Mouse (Mus musculus) urinary bladder, postnatal 36 days (tissue): ENCODE measurements around the gene Trim44.

Experiments used
- DNase-seq, 2 experiments: peaks; one replicate each; pipeline ENCODE4 v3.0.0; 2022; ENCODE audit warnings: low spot score in 2 of 2, mixed read lengths in 1 of 2

Trim44 gene

DNA sequence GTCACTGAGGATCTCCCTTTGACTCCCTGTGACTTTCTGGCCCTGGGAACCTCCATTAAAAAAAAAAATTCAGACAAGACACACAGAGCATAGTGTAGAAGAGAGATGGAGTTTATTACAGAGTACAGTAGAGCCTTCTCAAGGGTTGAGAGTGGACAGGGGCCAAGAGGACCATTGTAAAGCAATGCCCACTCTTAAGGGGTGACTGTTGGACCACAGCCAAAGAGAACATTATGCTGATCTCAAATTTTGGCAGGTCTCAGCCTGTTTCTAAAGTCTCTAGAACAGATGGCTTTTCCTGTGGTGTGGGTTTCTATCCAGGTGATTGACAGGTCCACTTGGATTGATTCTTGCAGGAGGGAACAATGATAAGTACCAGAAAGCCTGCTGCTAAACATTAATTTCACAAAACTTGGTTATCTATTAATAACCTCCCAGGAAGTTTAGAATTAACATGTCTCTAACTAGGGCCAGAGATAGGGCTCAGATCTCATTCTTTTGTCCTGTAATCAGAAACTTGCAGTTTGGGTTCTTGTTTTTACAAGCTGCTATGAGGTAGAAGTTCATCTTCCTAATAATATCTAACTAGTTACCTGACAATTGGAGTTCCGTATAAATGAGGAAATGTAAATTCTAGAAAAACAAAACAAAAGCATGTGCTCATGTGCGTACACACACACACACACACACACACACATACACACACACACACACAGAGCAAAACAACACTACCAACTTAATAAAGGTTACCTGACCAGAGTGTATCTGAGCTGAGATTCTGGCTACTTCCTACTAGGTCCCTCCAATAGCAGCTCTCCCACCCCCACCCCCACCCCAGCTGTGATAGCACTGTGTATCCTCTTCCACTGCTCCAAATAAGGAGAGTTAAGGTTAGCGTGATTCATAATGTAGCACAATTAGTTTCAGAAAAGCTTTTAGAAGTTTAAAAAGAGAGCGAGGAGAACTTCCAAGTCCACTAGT is 1.0 kb downstream of the Trim44 start:
- DNase-seq: no peak

DNA sequence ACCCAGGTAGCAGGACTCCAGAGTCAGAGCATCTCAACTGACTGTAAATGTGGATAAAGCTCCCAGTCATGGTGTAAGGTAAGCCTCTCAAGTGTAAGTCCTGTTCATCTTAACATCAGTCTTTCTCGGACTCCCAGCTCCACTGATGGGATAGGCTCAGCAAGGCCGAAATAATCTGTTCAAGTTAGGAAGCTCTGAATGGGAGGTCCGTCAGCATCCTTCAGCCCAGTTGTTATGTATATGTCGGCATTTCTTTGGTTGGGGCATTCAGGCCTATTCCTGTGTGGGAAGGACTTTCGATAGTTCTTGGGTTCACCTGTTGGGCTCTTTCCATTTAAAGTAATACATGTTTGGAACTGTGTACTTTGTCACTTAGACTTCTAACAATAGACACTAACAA is 3.6 kb downstream of the Trim44 start:
- DNase-seq: no peak

DNA sequence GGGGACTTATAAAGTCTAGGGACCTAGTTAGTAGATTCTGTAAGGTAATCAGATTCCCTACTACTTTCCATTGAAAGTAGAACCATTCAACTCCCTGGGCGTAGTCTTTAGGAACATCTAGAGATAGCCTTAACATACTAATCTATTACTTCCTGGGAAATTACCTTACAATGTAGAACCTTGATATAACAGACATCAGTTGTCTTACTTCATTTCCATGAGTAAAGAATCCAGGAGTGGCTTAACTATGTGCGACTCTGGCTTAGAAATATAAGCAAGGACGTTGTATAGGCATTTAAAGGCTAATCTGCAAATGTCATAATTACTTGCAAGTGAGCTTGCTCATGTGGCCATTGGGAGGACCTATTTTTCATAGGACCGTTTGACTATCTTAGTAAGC is 4.3 kb downstream of the Trim44 start:
- no peak for DNase-seq

DNA sequence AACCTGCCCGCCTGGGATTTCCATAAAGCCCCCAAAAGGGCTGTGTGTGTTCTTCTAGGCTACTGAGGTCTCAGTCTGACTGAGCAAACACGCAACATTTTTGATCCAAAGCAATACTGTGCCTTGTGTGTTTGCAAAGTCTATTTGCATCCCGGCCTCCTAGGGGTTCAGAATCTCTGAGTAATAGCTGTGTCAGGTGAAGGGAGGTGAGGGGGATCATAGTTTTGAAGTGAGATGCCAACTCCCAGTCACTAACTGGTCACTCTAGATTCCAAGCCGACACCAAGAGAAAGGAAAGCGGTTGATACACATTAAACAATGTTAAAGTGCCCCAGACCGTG is 6.3 kb downstream of the Trim44 start:
- no peak for DNase-seq

DNA sequence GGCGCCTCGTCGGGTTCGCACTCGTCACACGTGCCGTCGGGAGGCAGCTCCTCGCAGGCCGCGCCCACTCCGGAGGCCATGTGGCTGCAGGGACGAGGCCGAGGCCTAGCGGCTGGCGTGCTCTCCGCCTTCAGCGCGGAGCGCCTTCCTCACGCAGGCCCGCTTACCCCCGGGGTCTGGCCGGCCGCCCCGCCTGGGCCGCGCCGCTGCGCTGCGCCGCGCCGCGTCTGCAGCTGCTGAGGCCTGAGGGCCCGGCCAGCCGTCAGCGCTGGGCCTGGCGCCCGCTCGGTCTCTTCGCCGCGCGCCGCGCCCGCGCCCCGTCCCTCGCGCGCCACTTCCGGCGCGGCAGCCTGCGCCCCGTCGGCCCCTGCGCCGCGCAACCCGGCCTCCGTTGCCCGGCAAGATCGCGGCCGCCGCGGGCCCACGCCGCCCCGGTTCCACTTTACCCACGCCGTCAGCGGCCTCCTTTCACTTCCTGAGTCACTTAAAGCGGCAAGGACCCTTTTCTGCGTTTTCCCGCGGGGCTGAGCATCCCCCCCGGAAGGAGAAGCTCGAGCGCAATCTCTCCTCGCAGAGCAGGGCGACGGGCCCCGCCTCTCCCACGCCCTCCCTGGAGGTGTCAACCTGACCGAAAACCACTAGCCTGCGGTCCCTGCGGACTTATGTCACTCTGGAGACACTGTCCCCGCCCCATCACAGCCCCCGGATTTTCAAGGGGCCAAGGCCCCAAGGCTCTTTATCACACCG is 6.8 kb downstream of the Trim44 start:
- peak; percentile 79 to 84 for DNase-seq

DNA sequence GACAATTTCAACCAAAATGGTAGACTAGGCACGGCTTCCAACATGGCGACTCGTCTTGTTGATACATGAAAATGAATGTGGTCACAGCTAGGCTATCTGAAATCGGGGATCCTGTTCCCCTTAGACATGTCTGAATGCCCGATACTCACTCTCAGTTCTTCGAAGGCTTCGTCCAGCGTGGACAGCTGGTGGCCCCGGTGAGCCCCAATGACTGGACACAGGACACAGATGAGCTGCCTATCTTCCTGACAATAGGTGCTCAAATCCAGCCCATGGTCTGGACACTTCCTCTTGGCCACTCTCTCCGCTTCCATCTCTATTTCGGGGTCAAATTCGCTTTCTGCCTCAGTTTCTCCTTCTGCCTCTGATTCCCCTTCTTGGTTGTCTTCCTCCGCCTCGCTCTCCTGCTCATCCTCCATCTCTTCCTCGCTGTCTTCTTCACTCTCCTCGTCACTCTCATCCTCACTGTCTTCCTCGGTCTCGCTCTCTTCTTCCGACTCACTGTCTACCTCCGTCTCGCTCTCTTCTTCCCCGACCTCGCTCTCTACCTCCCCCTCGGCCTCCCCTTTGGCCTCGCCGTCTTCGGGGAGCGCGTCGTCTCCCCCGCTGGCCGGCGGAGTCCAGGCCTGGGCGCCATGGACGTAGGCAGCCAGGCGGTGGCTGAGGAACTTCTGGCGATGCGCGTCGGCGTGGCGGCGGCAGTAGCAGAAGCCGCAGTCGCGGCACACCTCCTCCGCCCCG is 7.6 kb downstream of the Trim44 start:
- DNase-seq: no peak

DNA sequence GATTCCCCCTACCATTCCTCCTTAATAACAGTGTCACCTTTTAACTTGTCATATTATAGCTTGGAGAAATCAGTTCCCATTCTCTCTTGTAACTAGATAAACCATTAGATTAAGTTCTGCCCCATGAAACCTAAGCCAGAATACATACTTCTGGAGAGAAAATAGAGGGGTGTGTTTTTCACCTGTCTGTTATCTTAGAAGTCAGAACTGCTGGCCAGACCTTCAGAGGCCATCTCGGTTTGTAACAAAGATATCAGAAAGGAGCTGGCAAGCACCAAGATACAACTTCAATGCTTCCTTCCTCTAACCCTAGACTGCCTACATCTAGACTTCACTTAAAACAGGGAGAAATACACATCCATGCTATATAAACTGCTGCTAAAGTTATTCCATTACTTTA is 11.1 kb downstream of the Trim44 start:
- no peak for DNase-seq

DNA sequence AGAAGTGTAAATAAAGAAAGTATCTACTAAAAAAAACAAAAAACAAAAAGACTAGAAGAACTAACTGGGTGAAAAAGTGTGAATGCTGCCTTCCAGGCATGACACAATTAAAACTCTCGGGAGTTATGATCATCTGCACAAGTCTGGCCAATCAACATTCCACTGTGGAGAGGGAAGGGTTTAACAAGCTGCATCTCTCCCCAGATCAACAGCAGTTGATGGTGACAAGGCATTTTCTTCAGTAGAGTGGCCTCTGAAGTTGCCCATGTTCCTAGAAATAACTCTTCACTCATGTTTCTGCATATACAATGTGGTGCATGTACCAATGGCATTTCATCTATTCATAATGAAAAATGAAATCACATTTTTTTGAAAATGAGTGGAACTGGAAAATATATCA is 14.2 kb downstream of the Trim44 start:
- no peak for DNase-seq

DNA sequence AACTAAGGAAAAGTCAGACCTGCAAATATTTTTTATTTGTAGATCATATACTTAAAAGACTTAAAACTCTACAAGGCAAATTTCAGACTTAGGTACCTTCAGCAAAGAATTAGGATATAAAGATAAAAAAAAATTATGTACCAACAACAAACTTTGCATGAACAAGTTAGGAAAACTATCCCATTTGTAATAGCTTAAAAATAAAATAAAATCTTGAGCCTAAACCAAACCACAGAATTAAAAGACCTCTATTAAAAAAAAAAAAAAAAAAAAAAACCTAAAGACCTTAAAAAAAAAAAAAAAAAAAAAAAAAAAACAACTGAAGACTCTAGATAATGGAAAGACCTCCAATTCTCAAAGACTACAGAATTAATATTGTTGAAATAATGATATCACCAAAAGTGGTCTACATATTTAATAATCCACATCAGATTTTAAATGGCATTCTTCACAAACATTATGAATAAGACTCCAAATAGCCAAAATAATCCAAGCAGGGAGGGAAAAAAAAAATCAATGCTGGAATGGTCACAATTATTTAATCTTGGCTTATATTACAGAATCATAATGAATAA is 22.2 kb downstream of the Trim44 start:
- DNase-seq: no peak

DNA sequence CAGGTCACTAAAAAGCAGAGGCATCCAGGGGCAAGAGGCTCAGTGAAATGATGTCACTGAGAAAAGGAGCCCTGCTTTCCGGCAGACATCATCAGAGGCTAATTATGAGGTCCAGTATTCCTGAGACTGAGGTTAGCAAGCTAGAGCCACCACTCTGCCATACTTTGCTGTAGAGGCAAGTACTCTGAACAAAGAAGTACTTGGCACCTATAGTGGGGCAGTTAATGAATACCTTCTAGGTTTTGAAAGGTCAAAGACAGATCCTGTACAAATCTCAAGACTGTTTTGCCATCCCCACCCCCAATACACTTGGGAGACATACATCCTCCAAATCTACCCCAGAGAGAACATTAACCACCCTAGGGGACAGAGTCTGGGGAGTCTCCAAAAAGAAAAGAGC is 23.1 kb downstream of the Trim44 start:
- DNase-seq: no peak

DNA sequence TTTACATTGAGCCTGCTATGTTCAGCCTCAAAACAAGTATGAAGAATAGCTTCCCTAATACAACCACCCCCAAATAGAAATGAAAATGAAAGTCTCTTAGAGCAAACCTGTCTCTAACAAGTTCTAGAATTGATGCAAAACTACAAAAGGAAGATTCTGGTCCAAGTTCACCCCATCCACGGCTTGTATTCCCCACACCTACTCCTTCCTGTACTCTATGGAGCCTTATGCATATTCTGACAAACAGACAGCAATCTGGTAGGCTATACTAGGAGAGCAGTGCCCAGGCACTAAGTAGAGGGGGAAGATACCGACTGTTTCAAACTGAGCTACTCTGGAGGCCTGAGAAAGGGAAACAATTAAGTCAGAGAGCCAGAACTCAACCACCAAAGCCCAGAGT is 23.6 kb downstream of the Trim44 start:
- no peak for DNase-seq

DNA sequence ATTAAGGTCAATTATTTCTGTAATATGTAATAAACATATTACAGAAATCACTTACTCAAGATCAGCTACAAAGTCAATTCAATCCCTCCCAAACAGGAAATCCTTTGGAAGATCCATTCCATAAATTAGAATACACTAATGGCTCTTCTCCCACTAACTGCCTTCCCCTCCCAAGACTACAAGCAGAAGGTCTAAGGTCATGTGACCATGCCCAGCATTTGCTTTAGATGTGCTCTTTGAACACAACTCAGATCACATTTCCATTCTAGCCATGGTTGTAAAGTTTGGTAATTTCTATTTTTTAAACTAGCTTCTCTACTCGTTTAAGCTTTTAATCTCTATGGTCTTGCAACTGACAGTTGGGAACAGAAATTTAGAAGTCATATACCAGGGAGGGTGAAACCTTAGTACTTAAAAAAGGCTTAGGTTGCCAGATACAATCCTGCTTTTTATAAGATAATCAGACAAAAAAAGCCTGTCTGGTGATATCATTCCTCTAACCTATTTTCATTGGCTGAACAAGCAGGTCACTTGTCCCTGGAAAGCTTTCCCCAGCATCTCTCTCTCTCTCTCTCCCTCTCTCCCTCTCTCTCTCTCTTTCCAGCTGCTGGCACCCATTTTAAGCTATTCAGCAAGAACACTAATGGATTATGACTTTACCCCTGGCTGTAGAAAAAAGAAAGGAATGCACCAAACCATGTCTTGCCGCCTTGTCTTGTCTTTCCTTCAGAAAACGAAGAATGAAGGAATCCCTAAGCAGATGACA is 24.4 kb downstream of the Trim44 start:
- DNase-seq: no peak

DNA sequence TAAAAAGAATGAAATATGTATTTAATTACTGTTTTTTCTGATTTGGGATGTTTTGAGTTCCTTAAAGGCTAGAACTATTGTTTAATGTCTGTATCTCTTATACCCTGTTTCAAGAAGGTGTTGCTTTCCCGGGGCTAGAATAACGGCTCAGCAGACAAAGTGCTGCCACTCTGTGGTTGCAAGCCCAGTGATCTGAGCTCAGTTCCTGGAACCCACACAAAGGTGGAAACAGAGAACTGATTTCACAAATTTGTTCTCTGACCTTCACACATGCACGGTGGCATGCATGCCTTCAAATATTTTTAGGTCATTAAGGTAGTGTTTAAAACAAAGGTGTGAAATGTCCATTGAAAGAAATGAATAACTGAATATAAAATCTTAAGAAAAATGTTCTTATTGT is 25.1 kb downstream of the Trim44 start:
- DNase-seq: no peak

DNA sequence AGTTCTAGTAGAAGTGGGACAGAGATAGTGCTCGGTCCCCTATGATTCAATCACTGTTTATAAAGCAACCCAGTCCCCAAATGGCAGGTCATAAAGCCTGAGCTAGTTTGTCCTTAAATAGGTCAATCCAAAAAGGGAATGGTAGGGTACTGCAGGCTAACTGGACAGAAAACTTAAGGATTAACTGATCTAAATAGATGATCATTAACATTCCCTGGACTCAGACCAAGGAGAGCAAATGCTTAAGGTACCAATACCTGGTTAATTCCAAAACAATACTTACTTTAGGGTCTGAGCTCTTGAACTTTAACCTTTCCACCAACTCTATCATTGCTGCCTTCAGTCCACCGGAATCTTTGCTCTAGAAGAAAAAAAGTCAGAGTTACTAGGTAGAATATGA is 27.0 kb downstream of the Trim44 start:
- DNase-seq: no peak

DNA sequence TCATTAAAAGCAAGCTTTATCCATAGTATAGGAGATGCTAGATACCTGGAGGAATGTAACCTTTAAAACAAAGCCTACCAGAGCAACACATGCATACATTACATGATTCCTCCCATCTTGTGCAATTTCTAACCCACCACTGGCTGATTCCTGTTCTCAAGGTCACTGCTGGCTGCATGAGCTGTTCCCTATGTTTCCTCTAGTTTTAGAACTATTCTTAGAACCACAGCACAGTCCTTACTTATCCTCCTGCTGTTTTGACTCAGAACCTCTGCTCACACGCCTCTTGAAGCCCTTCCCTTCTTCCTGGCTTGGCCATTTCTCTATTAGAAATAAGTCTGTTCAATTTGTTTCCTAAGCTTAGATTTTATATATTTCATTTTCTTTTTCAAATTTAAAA is 28.7 kb downstream of the Trim44 start:
- no peak for DNase-seq

DNA sequence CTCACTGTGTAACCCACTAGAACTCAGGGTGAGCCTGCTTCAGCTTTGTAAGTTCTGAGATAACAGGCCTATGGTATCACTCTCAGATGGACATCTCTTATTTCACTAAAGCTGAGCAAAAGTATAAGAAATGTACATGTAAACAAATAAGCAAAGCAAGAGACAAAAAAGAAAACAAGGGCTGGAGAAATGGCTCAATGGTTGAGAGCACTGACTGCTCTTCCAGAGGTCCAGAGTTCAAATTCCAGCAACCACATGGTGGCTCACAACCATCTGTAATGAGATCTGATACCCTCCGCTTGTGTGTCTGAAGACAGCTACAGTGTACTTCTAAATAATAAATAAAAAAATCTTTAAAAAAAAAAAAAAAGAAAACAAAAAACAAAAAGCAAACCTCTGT is 29.2 kb downstream of the Trim44 start:
- DNase-seq: no peak

DNA sequence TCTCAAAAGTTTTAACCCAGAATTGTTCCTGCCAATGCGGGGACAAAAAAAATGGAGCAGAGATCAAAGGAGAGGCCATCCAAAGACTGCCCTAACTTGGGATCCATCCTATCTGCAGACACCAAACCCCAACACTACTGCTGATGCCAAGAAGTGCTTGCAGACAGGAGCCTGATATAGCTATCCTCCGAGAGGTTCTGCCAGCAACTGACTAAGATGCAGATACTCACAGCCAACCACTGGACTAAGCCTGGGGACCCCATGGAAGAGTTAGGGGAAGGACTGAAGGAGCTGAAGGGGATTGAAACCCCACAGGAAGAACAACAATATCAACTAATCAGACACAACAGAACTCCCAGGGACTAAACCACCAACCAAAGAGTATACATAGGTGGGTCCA is 30.3 kb downstream of the Trim44 start:
- DNase-seq: no peak

DNA sequence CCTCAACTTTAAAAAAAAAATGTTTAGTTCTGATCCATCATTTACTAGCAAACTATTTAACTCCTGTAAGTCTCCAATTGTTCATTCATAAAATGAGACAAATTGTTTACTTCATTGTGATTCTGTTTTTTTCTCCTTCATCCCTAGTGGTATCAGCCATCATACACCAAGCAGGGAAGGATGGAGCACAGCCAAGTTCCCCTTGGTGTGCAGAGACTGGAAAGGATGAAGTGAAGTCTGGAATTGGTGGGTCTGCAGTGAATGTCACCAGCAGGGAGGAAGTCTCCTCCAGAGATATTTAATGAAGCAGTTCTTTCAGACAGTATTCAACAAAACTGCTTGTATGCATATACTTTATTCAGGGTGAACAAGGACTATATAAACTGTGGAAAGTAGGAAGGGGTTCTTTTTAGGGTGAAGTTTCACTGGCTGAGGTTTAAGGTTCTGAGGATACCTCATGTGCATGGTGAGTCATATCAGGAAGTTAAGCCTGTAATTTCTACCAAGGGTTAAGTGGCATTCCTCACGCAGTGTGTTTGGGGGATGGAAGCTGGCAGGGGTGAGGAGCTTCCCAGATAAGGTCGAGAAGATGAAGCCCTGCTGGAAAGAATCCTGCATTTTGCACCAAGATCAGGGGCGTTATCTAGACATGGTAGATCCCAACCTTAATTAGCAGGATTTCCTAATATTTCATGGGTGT is 34.1 kb downstream of the Trim44 start:
- no peak for DNase-seq

DNA sequence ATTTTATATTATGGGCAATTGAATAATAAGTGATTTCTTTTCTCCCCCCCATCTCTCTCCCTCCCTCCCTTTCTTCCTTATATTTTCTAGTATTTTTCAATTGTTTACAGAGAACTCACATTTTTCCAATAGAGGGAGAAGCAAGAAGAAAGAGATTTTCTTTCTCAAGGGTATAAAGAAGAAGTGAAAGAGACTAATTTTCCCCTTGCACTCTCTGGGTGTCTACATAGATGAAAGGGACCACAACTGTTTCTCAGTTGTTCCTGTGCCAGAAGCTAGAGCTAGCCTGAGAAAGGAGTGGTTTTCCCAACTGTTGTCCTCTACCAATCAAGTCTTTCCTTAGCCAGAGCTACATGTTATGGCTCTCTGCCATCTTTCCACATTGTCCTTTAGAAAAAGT is 34.9 kb downstream of the Trim44 start:
- no peak for DNase-seq

DNA sequence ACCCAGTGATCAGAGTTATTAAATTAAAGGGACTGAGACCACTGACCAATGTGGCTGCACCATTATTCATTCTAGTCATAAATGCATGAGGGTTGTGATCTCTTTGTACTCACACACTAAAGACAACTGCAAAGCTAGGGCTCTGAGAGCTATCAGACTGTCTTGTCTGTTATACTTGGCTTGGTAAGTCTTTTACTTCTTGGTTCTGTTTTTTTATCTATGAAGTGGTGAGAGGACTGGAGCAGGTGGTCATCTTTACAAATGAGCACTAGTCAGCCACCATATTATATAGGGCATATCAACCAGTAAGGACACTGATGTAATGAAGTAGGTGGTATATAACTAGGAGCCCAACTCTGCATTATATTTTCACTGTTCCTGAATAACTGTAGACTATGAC is 36.3 kb downstream of the Trim44 start:
- no peak for DNase-seq
